Mouse (Mus musculus) brain, embryonic 14.5 days (tissue): Measurements from ENCODE around the gene Cd274.

Source experiments
- CTCF ChIP-seq: fragments of 200-500 bp; IDR thresholded peaks from 2 replicates; pipeline ENCODE4 v1.5.1; 2012; ENCODE audit warnings: inconsistent platforms, mild to moderate bottlenecking, moderate library complexity, borderline replicate concordance; ENCODE audit not compliant: insufficient read depth, insufficient read length; ENCODE audit errors: extremely low read depth
- POLR2A ChIP-seq: fragments of 200-500 bp; IDR thresholded peaks from 2 replicates; pipeline ENCODE4 v1.6.1; 2012; ENCODE audit warnings: mild to moderate bottlenecking, inconsistent platforms, borderline replicate concordance; ENCODE audit not compliant: poor library complexity, insufficient read depth, insufficient read length, severe bottlenecking; ENCODE audit errors: extremely low read depth

DNA sequence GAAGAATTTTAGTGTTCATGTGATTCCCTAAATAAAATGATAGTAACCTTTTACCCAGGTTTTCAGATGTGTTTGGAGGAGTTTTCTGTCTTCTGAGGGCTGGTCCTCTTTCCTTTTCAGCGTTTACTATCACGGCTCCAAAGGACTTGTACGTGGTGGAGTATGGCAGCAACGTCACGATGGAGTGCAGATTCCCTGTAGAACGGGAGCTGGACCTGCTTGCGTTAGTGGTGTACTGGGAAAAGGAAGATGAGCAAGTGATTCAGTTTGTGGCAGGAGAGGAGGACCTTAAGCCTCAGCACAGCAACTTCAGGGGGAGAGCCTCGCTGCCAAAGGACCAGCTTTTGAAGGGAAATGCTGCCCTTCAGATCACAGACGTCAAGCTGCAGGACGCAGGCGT, 6.2 kb downstream of the Cd274 start:
- no peak for TF ChIP-seq CTCF
- no peak for TF ChIP-seq POLR2A
